Comparison of ENCODE assay signal across 20 mouse cellular contexts in genomic region chr1:155065068-155065701, GRCm38 (mm10). TPM values are rescaled to one million over a fixed set of nuclear protein-coding genes. Genes with fewer than 3 reads are reported as not detected.
DNase-seq lines count a peak whose midpoint lies in the region; ATAC-seq and TF ChIP-seq lines count a peak whose summit lies in the region.
"Had no signal": no experiment of that assay in that cellular context is flagged by ENCODE, and none has a peak within 500 bp of the region (broad histone marks: within the 10 kb centered on the region; RNA-seq: fewer than 3 reads in every experiment).

No protein-coding gene starts in this region.

- TF ChIP-seq EP300 in heart, adult 2 months (IDR thresholded peaks at IDR 0.05; ENCODE audit: insufficient read depth, low read depth, low read length): no peak

- no peaks in the 10 kb centered on the region for H3K79me2 ChIP-seq in heart, adult 2 months (replicated peaks; ENCODE audit: control insufficient read depth, insufficient read depth, low read length)

- no peaks in the 10 kb centered on the region for H3K36me3 ChIP-seq in heart, adult 2 months (ENCODE audit: control insufficient read depth, insufficient read depth, low read length)
- H3K36me3 ChIP-seq in heart, embryonic 11.5 days (ENCODE audit: control insufficient read depth, insufficient read depth, low read length): no peaks in the 10 kb centered on the region
- H3K36me3 ChIP-seq in liver, embryonic 15.5 days (replicated peaks): no peaks in the 10 kb centered on the region
- no peaks in the 10 kb centered on the region for H3K36me3 ChIP-seq in splenic B cell, adult 2 months (ENCODE audit: control insufficient read depth, insufficient read depth, low read length, poor library complexity, severe bottlenecking)
- H3K36me3 ChIP-seq: embryonic facial prominence, embryonic 15.5 days; heart, embryonic 15.5 days; hindbrain, embryonic 15.5 days; limb, embryonic 13.5 days had no signal

- peaks cover 22% of the 10 kb centered on the region for H3K4me1 ChIP-seq in heart, adult 2 months (ENCODE audit: control insufficient read depth, insufficient read depth, low read length)
- H3K4me1 ChIP-seq in heart, embryonic 11.5 days (ENCODE audit: control insufficient read depth, insufficient read depth, low read length): peaks cover 14% of the 10 kb centered on the region
- H3K4me1 ChIP-seq in liver, embryonic 15.5 days (replicated peaks): peaks cover 38% of the 10 kb centered on the region

- H3K9me3 ChIP-seq in heart, embryonic 11.5 days (replicated peaks; ENCODE audit: control insufficient read depth, low read length): no peaks in the 10 kb centered on the region
- no peaks in the 10 kb centered on the region for H3K9me3 ChIP-seq in liver, embryonic 15.5 days (replicated peaks)
- H3K9me3 ChIP-seq: embryonic facial prominence, embryonic 15.5 days; heart, embryonic 15.5 days; hindbrain, embryonic 15.5 days; limb, embryonic 13.5 days had no signal

- no peak for ATAC-seq in heart, embryonic 11.5 days (replicated peaks; ENCODE audit: insufficient number of reproducible peaks, low FRiP score, low TSS enrichment)
- ATAC-seq in liver, embryonic 15.5 days (ENCODE audit: insufficient read depth): no peak
- peak; percentile 64 for ATAC-seq in granulocyte monocyte progenitor cell, adult 5-6 weeks (replicated peaks; ENCODE audit: poor library complexity, severe bottlenecking)
- no peak for ATAC-seq in frontal cortex, adult (ENCODE audit: low TSS enrichment)

- no peak for TF ChIP-seq POLR2A in heart, adult 2 months (IDR thresholded peaks at IDR 0.05; ENCODE audit: insufficient read depth, low read depth, low read length)

- H3K27ac ChIP-seq in heart, adult 2 months: peak overlapping the region; percentile 78
- no peak overlapping the region for H3K27ac ChIP-seq in heart, embryonic 11.5 days (ENCODE audit: low read depth, low read length)
- H3K27ac ChIP-seq in liver, embryonic 15.5 days (replicated peaks): 0 out of 2 replicates have a peak overlapping the region, but pooled peaks have one; percentile 14
- H3K27ac ChIP-seq: embryonic facial prominence, embryonic 15.5 days; heart, embryonic 15.5 days; hindbrain, embryonic 15.5 days; limb, embryonic 13.5 days had no signal

- no peak for DNase-seq in heart, adult 2 months
- DNase-seq in liver: no peak
- DNase-seq in splenic B cell, adult 2 months (ENCODE audit: low read depth, low spot score): peak; percentile 41
- DNase-seq: adrenal gland, postnatal 25 days; cerebellum, adult 8-10 months; gastrocnemius, postnatal 36 days; kidney, adult 11 months; kidney, postnatal 25 days; layer of hippocampus, adult 9-11 months; lung, adult 18-20 months; lung, postnatal 4 days; thymus, postnatal 25 days had no signal

- no peak overlapping the region for H3K4me2 ChIP-seq in heart, embryonic 11.5 days
- no peak overlapping the region for H3K4me2 ChIP-seq in liver, embryonic 15.5 days
- H3K4me2 ChIP-seq: embryonic facial prominence, embryonic 15.5 days; heart, embryonic 15.5 days; hindbrain, embryonic 15.5 days; limb, embryonic 13.5 days had no signal

- TF ChIP-seq CTCF in heart, adult 2 months (IDR thresholded peaks at IDR 0.05): no peak

- intact Hi-C loops in heart, adult 2 months (cut with DNase I): no loop called here

- no peak overlapping the region for H3K4me3 ChIP-seq in heart, adult 2 months
- no peak overlapping the region for H3K4me3 ChIP-seq in heart, embryonic 11.5 days (ENCODE audit: low read depth, low read length)
- no peak overlapping the region for H3K4me3 ChIP-seq in liver, embryonic 15.5 days (replicated peaks)
- H3K4me3 ChIP-seq: embryonic facial prominence, embryonic 15.5 days; heart, embryonic 15.5 days; hindbrain, embryonic 15.5 days; limb, embryonic 13.5 days had no signal

- H3K9ac ChIP-seq in heart, adult 2 months (ENCODE audit: low read depth, low read length): no peak overlapping the region
- no peak overlapping the region for H3K9ac ChIP-seq in heart, embryonic 11.5 days (ENCODE audit: low read depth, low read length)
- no peak overlapping the region for H3K9ac ChIP-seq in liver, embryonic 15.5 days
- H3K9ac ChIP-seq: embryonic facial prominence, embryonic 15.5 days; heart, embryonic 15.5 days; hindbrain, embryonic 15.5 days; limb, embryonic 13.5 days had no signal

- H3K27me3 ChIP-seq in heart, adult 2 months (ENCODE audit: control insufficient read depth, insufficient read depth, low read length): no peaks in the 10 kb centered on the region
- H3K27me3 ChIP-seq in heart, embryonic 11.5 days (ENCODE audit: control insufficient read depth, insufficient read depth, low read length): no peaks in the 10 kb centered on the region
- H3K27me3 ChIP-seq in liver, embryonic 15.5 days: no peaks in the 10 kb centered on the region; the same call in 1 of the 2 replicates
- no peaks in the 10 kb centered on the region for H3K27me3 ChIP-seq in splenic B cell, adult 2 months (ENCODE audit: control insufficient read depth, insufficient read depth, low read length, poor library complexity, severe bottlenecking)
- H3K27me3 ChIP-seq: embryonic facial prominence, embryonic 15.5 days; heart, embryonic 15.5 days; hindbrain, embryonic 15.5 days had no signal

- 59% methylated on average over 11 of the region's 11 CpGs for WGBS in heart, adult 2 months
- 50% methylated on average over 11 of the region's 11 CpGs for WGBS in heart, embryonic 11.5 days (ENCODE audit: insufficient replicate concordance)
- 32% methylated on average over 11 of the region's 11 CpGs for WGBS in liver, embryonic 15.5 days (ENCODE audit: insufficient replicate concordance)

RNA-seq across cellular contexts. Expression of gene Ier5, which starts 34.3 kb away (rescaled TPM):
- total RNA-seq in heart, adult 2 months (2021): 10 to 100 TPM; 12.5 to 16.8 TPM
- 9.8 and 13.5 TPM in 2 replicates for polyA plus RNA-seq in heart, adult 2 months (2012; rRNA removed)
- polyA plus RNA-seq in heart, embryonic 11.5 days (2014; fragmentation: Nextera tagmentation; extraction: Ambion mirVana): 7.3 and 7.7 TPM in 2 replicates
- polyA plus RNA-seq in liver, embryonic 15.5 days (2015; fragmentation: Nextera tagmentation; extraction: Ambion mirVana): 2.5 and 2.7 TPM in 2 replicates
- 0.32 and 2.9 TPM in 2 replicates for total RNA-seq in granulocyte monocyte progenitor cell, adult 5-6 weeks (2014; fragmentation: Nextera tagmentation)
- total RNA-seq in granulocyte monocyte progenitor cell, adult 5-6 weeks (2017): 3.2 and 4.4 TPM in 2 replicates
